Mouse (Mus musculus) liver, embryonic 14.5 days (tissue): ENCODE measurements at regions not wholly inside any gene's neighbourhood (a gene's known extent, or its start where the extent isn't known, plus 50 kb on each side); places are given as distances from the start of the nearest gene placed in this dataset.

Experiments used
- ATAC-seq: fragments of 200-750 bp; cut with Nextera tagmentation; 2 replicates; pipeline ENCODE4 v1.8.0; 2017; ENCODE audit warnings: moderate number of reproducible peaks, mild to moderate bottlenecking, moderate library complexity; ENCODE audit not compliant: insufficient read depth
- DNase-seq, 3 experiments: peaks; one replicate each; pipeline ENCODE4 v3.0.0-alpha.2; 2012 to 2013; ENCODE audit warnings: low read depth in 3 of 3, low spot score in 3 of 3
- H3K27ac ChIP-seq: fragments of 300-500 bp; sonication (generic); 2 replicates; pipeline ENCODE4 v1.5.1; 2014; ENCODE audit warnings: moderate library complexity, mild to moderate bottlenecking, control low read depth, inconsistent platforms
- H3K27me3 ChIP-seq: fragments of 300-500 bp; sonication (generic); 2 replicates; pipeline ENCODE4 v1.6.1; 2014; ENCODE audit warnings: mild to moderate bottlenecking, low read length, moderate library complexity; ENCODE audit not compliant: control insufficient read depth, insufficient read depth
- H3K36me3 ChIP-seq: fragments of 300-500 bp; sonication (generic); replicated peaks from 2 replicates; pipeline ENCODE4 v1.6.1; 2014; ENCODE audit warnings: low read depth; ENCODE audit not compliant: control insufficient read depth, insufficient read depth
- H3K4me1 ChIP-seq, 2 experiments: fragments of 200-500 bp in 1 of 2; fragments of 300-500 bp in 1 of 2; sonication (generic) in 1 of 2; replicated peaks; 2 replicates each; pipeline ENCODE4 v1.6.1; 2012 to 2014; ENCODE audit warnings: antibody characterized with exemption in 1 of 2, inconsistent platforms in 1 of 2, low read length in 1 of 2; ENCODE audit not compliant: control insufficient read depth in 2 of 2, insufficient read depth in 2 of 2
- H3K4me2 ChIP-seq: fragments of 300-500 bp; sonication (generic); 2 replicates; pipeline ENCODE4 v1.6.1; 2014; ENCODE audit warnings: low read depth, mild to moderate bottlenecking, control low read depth, moderate library complexity
- H3K4me3 ChIP-seq, 2 experiments: fragments of 200-500 bp in 1 of 2; fragments of 300-500 bp in 1 of 2; sonication (generic) in 1 of 2; 2 replicates each; pipeline ENCODE4 v1.5.1; 2012 to 2014; ENCODE audit warnings: low read depth in 2 of 2, low read length in 2 of 2, mild to moderate bottlenecking in 2 of 2, control low read depth in 1 of 2, inconsistent platforms in 1 of 2, moderate library complexity in 1 of 2; ENCODE audit not compliant: insufficient read depth in 1 of 2
- H3K9ac ChIP-seq: fragments of 300-500 bp; sonication (generic); replicated peaks from 2 replicates; pipeline ENCODE4 v1.6.1; 2014; ENCODE audit warnings: mild to moderate bottlenecking, control low read depth, moderate library complexity
- H3K9me3 ChIP-seq: fragments of 300-500 bp; sonication (generic); 2 replicates; pipeline ENCODE4 v1.6.1; 2016; ENCODE audit warnings: low read length, mixed read lengths; ENCODE audit not compliant: control insufficient read depth
- CTCF ChIP-seq: IDR thresholded peaks from 2 replicates; pipeline ENCODE4 v1.5.1; 2016; ENCODE audit warnings: antibody characterized with exemption, low read depth, control low read depth
- EP300 ChIP-seq: IDR thresholded peaks from 2 replicates; pipeline ENCODE4 v1.6.1; 2016; ENCODE audit warnings: antibody characterized with exemption, low read depth
- whole genome bisulfite sequencing: fragments of 180-500 bp; shearing (Covaris S2); extraction: QIAGEN DNeasy Blood & Tissue Kit; methylation state at CpG from one replicate; pipeline ENCODE4 v1.1.7; 2014; ENCODE audit not compliant: insufficient replicate concordance; 5-methylcytosine and 5-hydroxymethylcytosine counted together

DNA sequence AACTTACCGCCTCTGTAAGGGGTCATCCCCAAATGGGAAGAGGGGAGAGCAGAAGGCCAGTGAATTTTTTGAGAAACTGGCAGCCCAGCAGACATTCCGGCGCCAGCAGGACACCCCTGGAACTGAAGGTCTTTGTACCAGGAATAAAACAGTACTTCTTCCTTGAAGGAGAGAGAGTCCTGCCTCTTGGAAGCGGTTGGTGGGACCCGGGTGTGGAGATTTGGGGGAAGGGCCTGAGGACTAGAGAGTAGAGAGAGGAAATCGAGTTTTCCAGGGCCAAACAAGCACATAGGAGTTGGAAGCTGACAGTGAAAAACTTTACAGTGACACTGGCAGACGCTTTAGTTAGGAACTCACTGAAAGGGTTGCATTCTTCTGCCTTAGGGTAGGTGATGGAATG lies 82.3 kb upstream of the Dlx2 start:
- no peaks in the 10 kb centered on the region for H3K36me3 ChIP-seq
- DNase-seq (no peak), ATAC-seq (no peak)
- H3K27me3 ChIP-seq: peaks cover 11% of the 10 kb centered on the region
- H3K9me3 ChIP-seq: no peaks in the 10 kb centered on the region
- no peak for TF ChIP-seq CTCF
- no peak for TF ChIP-seq EP300
- no peaks in the 10 kb centered on the region; a peak in 1 of 4 replicates for H3K4me1 ChIP-seq
- no peak overlapping the region for H3K9ac ChIP-seq
- H3K4me2 ChIP-seq: no peak overlapping the region
- H3K27ac ChIP-seq: no peak overlapping the region
- WGBS: 49% methylated on average over 7 of the region's 7 CpGs
- H3K4me3 ChIP-seq: no peak overlapping the region

GRCm38 (mm10) chr2:71629301-71630142 lies 83.0 kb upstream of the Dlx2 start:
- 3% methylated on average over 43 of the region's 43 CpGs for WGBS
- Histone ChIP-seq H3K36me3 (no peaks in the 10 kb centered on the region), H3K27me3 (peaks cover 11% of the 10 kb centered on the region), H3K27ac (no peak overlapping the region), H3K4me2 (peak overlapping the region; percentile 53), H3K9ac (no peak overlapping the region), H3K9me3 (no peaks in the 10 kb centered on the region), H3K4me3 (peak overlapping the region; percentile 9 to 18; a peak in 3 of 4 replicates), H3K4me1 (no peaks in the 10 kb centered on the region; a peak in 1 of 4 replicates)
- TF ChIP-seq EP300: no peak
- no peak for TF ChIP-seq CTCF
- no peak for DNase-seq
- ATAC-seq: no peak

DNA sequence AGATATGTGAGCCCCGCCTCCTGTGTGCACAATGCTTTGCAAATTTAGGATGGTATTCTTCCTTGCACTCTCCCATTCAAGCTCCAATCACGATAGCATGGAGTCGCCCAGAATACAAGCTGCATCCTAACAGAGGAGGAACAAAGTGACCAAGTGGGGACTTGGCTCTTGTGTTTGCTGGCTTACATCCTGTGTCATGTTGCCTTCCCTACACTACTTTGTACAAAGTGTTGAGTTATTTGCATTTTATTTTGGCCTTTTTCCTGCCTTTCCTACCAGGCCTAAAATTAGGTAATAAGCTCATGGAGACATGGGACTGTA lies 83.5 kb upstream of the Dlx2 start:
- 27% methylated on average over 3 of the region's 3 CpGs for WGBS
- H3K4me3 ChIP-seq: no peak overlapping the region

DNA sequence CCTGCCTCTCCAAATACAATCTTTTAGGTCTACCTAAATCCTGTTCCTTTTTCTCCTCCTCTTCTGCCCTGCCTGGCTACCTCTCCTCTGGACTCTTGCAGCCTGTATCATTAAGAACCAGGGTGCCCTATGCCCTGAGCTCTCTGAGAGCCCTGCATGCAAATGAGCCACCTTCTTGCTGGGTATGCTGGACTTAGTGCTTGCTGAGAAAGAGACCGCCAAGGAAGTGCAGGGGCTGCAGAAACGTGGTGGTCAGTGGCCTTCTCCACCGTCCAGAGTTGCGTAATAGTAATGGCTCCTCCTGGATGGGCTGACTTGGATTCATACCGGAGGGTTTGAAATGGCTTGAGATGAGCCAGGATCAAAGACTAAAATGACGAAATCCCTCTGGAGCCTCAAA lies 86.9 kb upstream of the Dlx2 start:
- Histone ChIP-seq H3K27me3 (peaks cover 11% of the 10 kb centered on the region), H3K9ac (no peak overlapping the region), H3K4me1 (no peaks in the 10 kb centered on the region; a peak in 1 of 4 replicates), H3K27ac (no peak overlapping the region), H3K4me2 (no peak overlapping the region), H3K36me3 (no peaks in the 10 kb centered on the region), H3K4me3 (no peak overlapping the region), H3K9me3 (no peaks in the 10 kb centered on the region)
- no peak for TF ChIP-seq EP300
- TF ChIP-seq CTCF: no peak
- DNase-seq: no peak
- ATAC-seq: no peak
- 57% methylated on average over 6 of the region's 6 CpGs for WGBS

More for the DNA sequence above, 83.5 kb upstream of the Dlx2 start:
- H3K9me3 ChIP-seq: no peaks in the 10 kb centered on the region
- no peaks in the 10 kb centered on the region; a peak in 1 of 4 replicates for H3K4me1 ChIP-seq
- no peaks in the 10 kb centered on the region for H3K36me3 ChIP-seq
- ATAC-seq (no peak), DNase-seq (no peak)
- no peak overlapping the region for H3K9ac ChIP-seq
- TF ChIP-seq EP300 (no peak), CTCF (no peak)
- peak overlapping the region; percentile 53 for H3K4me2 ChIP-seq
- peaks cover 11% of the 10 kb centered on the region for H3K27me3 ChIP-seq
- no peak overlapping the region for H3K27ac ChIP-seq

DNA sequence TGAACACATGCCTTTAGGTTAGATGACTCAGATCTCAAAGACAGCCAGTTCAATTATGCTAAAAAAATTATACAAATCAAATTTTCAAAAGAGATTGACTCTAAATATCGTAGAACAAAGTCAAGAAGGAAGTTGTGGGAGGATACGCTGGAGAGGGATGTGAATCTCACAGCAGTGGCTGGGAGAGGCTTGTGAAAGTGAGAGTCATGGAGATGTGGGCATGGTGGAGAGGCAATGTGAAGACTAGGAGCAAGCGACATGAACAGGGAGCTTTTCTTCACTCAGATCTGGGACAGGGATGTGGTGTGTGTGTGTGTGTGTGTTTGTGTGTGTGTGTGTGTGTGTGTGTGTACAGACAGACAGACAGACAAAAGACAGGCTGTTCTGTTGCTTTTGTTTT lies 87.9 kb upstream of the Dlx2 start:
- Histone ChIP-seq H3K9ac (no peak overlapping the region), H3K36me3 (no peaks in the 10 kb centered on the region), H3K4me2 (no peak overlapping the region), H3K27ac (no peak overlapping the region), H3K4me3 (no peak overlapping the region), H3K9me3 (no peaks in the 10 kb centered on the region), H3K4me1 (no peaks in the 10 kb centered on the region; a peak in 1 of 4 replicates), H3K27me3 (peaks cover 4% of the 10 kb centered on the region)
- no peak for ATAC-seq
- TF ChIP-seq CTCF (no peak), EP300 (no peak)
- WGBS: 47% methylated on average over 3 of the region's 3 CpGs
- no peak for DNase-seq
